Mouse (Mus musculus): ENCODE results near the gene Ric8b.

Gene Ric8b

DNA sequence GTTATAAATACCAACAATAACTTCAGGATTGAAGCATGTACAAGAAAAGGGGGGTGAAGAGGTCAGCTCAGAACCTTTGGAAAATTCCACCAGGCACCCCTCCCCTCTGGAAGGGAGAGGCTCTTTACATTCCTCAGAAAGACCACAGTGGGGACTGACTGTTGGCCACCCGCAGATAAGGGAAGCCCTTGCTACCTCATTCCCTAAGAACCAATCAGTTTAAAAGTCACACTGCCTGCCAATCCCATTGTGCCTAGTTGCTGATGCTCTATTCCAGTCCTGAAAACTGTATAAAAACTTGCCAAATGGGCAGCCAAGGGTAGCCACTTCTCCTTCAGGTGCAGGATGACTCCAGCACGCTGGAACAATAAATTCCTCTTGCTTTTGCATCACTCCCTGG lies 137.5 kb downstream of the Ric8b start:
- DNase-seq (ENCODE audit: low read depth, low spot score), result no peak

Measured in retina, adult 2 months (tissue).